Mouse (Mus musculus): Measurements from ENCODE around the gene Fcer2a.

DNA sequence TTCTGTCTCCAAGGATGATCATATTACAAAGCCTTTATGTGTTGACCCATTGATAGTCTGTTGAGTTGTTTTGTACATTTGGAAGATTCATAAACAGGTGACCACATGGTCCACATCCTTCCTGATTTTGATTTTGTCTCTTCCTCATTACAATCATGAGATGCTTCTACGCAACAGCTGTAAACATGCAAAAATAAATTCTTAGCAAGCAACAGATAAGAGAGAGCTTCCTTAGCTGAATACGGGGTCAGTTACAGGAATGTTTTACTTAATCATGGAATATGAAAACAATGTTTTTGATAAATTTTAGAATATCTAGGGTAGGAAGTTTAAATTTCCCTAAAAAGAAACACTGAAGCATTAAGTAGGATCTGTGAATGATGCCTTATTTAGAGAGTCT lies 43.0 kb upstream of the Fcer2a start:
- no peak for TF ChIP-seq CTCF (conservative IDR thresholded peaks at IDR 0.05; ENCODE audit: low read length)
- TF ChIP-seq POU5F1 (IDR thresholded peaks at IDR 0.05; ENCODE audit: borderline replicate concordance, low read length), result no peak
- no peak for TF ChIP-seq NANOG (IDR thresholded peaks at IDR 0.05; ENCODE audit: borderline replicate concordance, low read length)

Data from E14TG2a.4 (cell line).